Mouse (Mus musculus) kidney, embryonic 14.5 days (tissue): ENCODE measurements at regions not wholly inside any gene's neighbourhood (a gene's known extent, or its start where the extent isn't known, plus 50 kb on each side); places are given as distances from the start of the nearest gene placed in this dataset.
A peak's percentile ranks its signal among the peaks of the same experiment; 100 is the strongest.
"Not testable (repeated sequence)": the region's sequence is repeated elsewhere in the genome, so short reads cannot be mapped to it uniquely, and the experiment has no call there.

Experiments
- ATAC-seq: fragments of 200-750 bp; cut with Nextera tagmentation; 2 replicates; pipeline ENCODE4 v1.8.0; 2017; ENCODE audit warnings: moderate number of reproducible peaks, mild to moderate bottlenecking, moderate TSS enrichment, moderate library complexity; ENCODE audit not compliant: low FRiP score, low TSS enrichment
- H3K27ac ChIP-seq: fragments of 300-500 bp; sonication (generic); 2 replicates; pipeline ENCODE4 v1.5.1; 2014; ENCODE audit warnings: low read depth, mild to moderate bottlenecking, low read length, moderate library complexity, mixed read lengths
- H3K27me3 ChIP-seq: fragments of 300-500 bp; sonication (generic); 2 replicates; pipeline ENCODE4 v1.6.1; 2014; ENCODE audit warnings: mild to moderate bottlenecking, low read length; ENCODE audit not compliant: control insufficient read depth, insufficient read depth
- H3K36me3 ChIP-seq: fragments of 300-500 bp; sonication (generic); 2 replicates; pipeline ENCODE4 v1.6.1; 2014; ENCODE audit warnings: low read length, mixed read lengths; ENCODE audit not compliant: control insufficient read depth, insufficient read depth
- H3K4me1 ChIP-seq: fragments of 300-500 bp; sonication (generic); 2 replicates; pipeline ENCODE4 v1.6.1; 2014; ENCODE audit warnings: low read length, mixed read lengths; ENCODE audit not compliant: control insufficient read depth, insufficient read depth
- H3K4me2 ChIP-seq: fragments of 300-500 bp; sonication (generic); replicated peaks from 2 replicates; pipeline ENCODE4 v1.6.1; 2014; ENCODE audit warnings: low read depth, mild to moderate bottlenecking, low read length
- H3K4me3 ChIP-seq: fragments of 300-500 bp; sonication (generic); 2 replicates; pipeline ENCODE4 v1.5.1; 2014; ENCODE audit warnings: mild to moderate bottlenecking, low read length
- H3K9ac ChIP-seq: fragments of 300-500 bp; sonication (generic); 2 replicates; pipeline ENCODE4 v1.6.1; 2014; ENCODE audit warnings: low read depth, mild to moderate bottlenecking, low read length, moderate library complexity
- H3K9me3 ChIP-seq: fragments of 300-500 bp; sonication (generic); 2 replicates; pipeline ENCODE4 v1.6.1; 2016; ENCODE audit warnings: low read length; ENCODE audit not compliant: control insufficient read depth
- WGBS: fragments of 180-500 bp; shearing (Covaris S2); extraction: QIAGEN DNeasy Blood & Tissue Kit; methylation state at CpG from one replicate; pipeline ENCODE4 v1.1.7; 2014; 5-methylcytosine and 5-hydroxymethylcytosine counted together

DNA sequence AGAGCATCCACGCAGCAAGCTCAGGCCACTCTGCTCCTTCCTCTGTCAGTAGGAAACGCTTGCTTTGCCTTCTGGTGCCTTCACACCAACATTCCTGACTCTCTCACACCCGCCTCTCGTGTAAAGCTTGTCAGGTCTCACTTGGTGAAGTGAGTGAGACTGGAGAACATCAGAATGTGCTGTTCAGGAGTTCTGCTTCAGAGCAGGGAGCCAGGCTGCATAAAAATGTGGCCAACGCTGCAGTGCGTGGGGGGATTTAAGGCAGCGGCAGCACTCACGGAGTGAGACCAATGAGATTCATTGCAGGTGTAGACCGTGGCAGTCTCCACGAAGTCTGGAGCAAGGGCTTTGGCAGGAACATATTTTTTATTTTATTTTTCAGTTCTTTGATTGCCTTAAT lies 121.0 kb upstream of the Mpdz start:
- ATAC-seq: peak; percentile 52; the same call in 1 of the 2 replicates
- Histone ChIP-seq H3K9me3 (no peaks in the 10 kb centered on the region), H3K9ac (no peak overlapping the region), H3K4me3 (no peak overlapping the region), H3K27me3 (peaks cover 3% of the 10 kb centered on the region), H3K4me2 (no peak overlapping the region), H3K36me3 (no peaks in the 10 kb centered on the region), H3K4me1 (peaks cover 6% of the 10 kb centered on the region; the same call in 1 of the 2 replicates), H3K27ac (no peak overlapping the region)
- 23% methylated on average over 10 of the region's 10 CpGs for WGBS

DNA sequence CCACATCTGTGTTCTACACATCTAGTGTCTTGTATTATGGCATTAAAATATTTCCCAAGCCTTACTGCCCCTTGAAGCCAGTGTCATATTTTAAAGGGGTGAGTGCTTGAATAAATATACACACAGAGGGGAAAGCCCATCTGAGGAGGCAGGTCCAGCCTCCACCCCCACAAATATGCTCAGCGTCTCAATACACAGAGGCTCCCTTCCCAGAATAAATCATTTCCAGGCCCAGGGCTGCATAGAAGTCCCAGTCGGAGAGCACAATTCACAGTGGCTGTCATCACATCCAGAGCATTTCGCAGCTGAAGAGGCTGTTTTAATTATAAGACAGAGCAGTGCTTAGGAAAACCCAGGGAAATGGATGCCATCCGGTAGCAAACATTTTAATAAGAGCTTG lies 118.8 kb upstream of the Mpdz start:
- WGBS: 26% methylated on average over 4 of the region's 4 CpGs
- Histone ChIP-seq H3K36me3 (no peaks in the 10 kb centered on the region), H3K9ac (no peak overlapping the region), H3K27ac (no peak overlapping the region), H3K4me3 (no peak overlapping the region), H3K27me3 (peaks cover under 1% of the 10 kb centered on the region; the same call in 1 of the 2 replicates), H3K4me2 (no peak overlapping the region), H3K4me1 (peaks cover 5% of the 10 kb centered on the region; the same call in 1 of the 2 replicates), H3K9me3 (no peaks in the 10 kb centered on the region)
- ATAC-seq: peak; percentile 78; the same call in 1 of the 2 replicates

DNA sequence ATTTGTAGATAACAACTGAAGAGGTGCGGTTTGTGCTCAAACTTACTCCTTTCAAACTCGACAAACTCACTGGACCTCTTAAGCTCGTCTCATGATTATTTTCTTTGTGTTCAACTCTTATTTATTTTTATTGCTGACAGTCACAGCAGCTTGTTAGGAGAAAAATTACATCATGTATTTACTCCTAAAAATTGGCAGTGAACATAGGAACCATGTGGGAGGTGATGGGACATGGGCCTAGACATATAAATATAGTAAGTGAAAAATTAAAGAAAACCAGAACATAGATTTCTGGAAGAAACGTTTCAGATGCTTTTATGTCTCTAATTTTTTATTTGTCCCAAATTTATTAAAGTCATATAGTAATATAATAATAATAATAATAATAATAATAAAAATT lies 108.2 kb upstream of the Mpdz start:
- Histone ChIP-seq H3K9me3 (no peaks in the 10 kb centered on the region), H3K36me3 (no peaks in the 10 kb centered on the region), H3K27me3 (no peaks in the 10 kb centered on the region), H3K4me2 (no peak overlapping the region), H3K9ac (no peak overlapping the region), H3K4me3 (no peak overlapping the region), H3K27ac (no peak overlapping the region), H3K4me1 (no peaks in the 10 kb centered on the region)
- ATAC-seq: no peak
- WGBS: 64% methylated on average over 4 of the region's 4 CpGs

DNA sequence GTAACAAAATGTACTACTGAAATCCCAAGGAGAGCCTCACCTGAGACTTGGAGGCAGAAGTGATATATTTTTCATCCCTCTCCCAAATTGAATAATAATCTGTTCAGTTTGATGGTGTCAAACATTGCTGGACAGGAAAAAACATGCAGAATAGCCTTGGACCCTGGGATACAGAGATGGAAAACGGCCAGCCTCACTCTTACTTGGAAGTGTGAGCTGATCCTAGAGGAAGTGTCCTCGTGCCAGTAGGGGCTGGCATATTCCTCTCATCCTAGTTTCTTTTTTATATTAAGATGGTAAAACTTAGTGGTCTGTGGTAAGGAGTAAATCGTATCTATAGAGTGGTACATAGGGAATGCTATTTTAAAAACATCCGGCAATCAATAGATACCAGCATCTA lies 107.6 kb upstream of the Mpdz start:
- no peaks in the 10 kb centered on the region for H3K9me3 ChIP-seq
- no peaks in the 10 kb centered on the region for H3K27me3 ChIP-seq
- 78% methylated on average over 4 of the region's 4 CpGs for WGBS
- no peaks in the 10 kb centered on the region for H3K36me3 ChIP-seq
- no peak overlapping the region for H3K9ac ChIP-seq
- no peak overlapping the region for H3K27ac ChIP-seq
- ATAC-seq: no peak
- no peak overlapping the region for H3K4me2 ChIP-seq
- H3K4me1 ChIP-seq: no peaks in the 10 kb centered on the region
- H3K4me3 ChIP-seq: no peak overlapping the region

DNA sequence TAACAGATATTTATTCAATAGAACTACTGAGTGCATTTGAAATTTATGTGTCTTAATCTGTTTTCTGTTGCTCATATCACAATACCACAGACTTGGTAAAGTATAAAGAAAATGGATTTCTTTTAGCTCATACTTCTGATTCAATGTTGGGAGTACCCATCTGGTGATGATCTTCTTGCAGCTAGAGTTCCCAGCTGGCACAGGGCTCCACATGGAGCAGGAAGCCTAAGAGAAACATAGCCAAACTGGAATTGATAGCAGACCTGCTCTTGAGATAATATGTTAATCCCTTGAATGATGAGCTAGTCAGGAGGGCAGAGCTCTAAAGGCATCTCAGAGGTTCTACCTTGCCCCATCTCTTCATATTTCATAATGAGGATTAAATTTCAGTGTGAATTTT lies 97.9 kb upstream of the Mpdz start:
- no peak overlapping the region for H3K4me3 ChIP-seq
- H3K4me1 ChIP-seq: no peaks in the 10 kb centered on the region
- no peak overlapping the region for H3K9ac ChIP-seq
- no peaks in the 10 kb centered on the region for H3K36me3 ChIP-seq
- no peak for ATAC-seq
- no peaks in the 10 kb centered on the region for H3K9me3 ChIP-seq
- no peak overlapping the region for H3K27ac ChIP-seq
- H3K4me2 ChIP-seq: no peak overlapping the region
- H3K27me3 ChIP-seq: no peaks in the 10 kb centered on the region

DNA sequence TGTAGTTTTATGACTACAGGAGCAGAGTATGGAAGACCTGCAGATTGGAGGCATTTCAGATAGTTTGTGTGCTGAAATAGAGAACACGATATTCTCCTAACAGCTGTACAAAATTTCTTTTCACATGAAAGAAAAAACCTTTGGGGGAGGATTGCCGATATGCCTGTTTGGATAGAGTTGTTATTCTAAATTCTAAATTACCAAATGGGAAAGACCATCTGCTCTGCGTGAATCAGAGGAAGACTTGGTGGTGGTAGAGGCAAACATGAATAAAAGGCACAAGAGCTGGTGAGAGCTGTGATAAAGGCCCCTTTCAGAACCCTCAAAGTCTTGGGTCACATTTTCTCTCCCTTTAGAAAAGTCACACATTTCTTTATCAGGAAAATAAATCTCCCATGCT lies 96.9 kb upstream of the Mpdz start:
- no peak for ATAC-seq
- Histone ChIP-seq H3K9ac (no peak overlapping the region), H3K27me3 (no peaks in the 10 kb centered on the region), H3K4me2 (no peak overlapping the region), H3K4me1 (0 out of 2 replicates have a peak, but pooled peaks cover 4% of the 10 kb centered on the region), H3K27ac (no peak overlapping the region), H3K4me3 (no peak overlapping the region), H3K36me3 (no peaks in the 10 kb centered on the region), H3K9me3 (no peaks in the 10 kb centered on the region)
- 31% methylated on average over 3 of the region's 3 CpGs for WGBS

DNA sequence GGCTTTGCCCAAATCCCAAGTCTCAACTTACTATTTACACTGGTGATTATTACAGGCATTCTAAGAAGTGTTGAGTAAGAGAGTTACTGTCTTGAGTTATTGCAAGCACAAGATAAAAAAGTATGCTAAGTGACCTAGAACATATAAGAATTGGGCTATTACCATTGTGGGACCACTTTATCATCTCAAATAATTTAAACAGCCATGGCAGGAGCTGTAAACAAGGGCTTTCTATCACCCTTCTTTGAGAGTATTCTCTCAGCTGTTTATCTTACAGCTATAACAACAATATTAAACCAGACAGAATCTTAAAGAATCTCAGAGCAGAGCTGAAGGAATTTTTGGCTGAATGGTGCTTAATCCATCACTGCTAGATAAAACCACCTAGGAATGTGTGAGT lies 94.2 kb upstream of the Mpdz start:
- ATAC-seq: peak; percentile 28; the same call in 1 of the 2 replicates
- no peaks in the 10 kb centered on the region for H3K27me3 ChIP-seq

DNA sequence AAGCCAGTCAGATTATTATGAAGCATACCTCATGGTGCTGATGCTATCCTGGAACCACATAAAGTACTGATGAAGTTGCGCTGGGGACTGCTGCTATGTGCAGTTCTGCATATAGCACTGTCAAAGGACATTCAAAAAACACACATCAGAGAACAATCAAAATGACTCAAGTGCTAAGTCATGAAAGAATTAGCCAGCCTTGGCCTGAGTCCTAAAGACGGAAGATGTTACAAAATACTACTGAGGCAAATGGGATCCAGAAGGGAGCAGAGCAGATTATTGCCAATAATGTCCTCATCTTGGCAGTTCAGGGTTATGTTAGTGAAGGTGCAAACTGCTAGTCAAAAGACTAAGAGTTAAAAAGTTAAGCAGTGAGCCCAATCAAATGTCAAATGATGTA lies 87.9 kb upstream of the Mpdz start:
- ATAC-seq: no peak
- no peaks in the 10 kb centered on the region for H3K36me3 ChIP-seq
- no peak overlapping the region for H3K27ac ChIP-seq
- H3K4me2 ChIP-seq: no peak overlapping the region
- 0 out of 2 replicates have a peak, but pooled peaks cover 4% of the 10 kb centered on the region for H3K4me1 ChIP-seq
- no peaks in the 10 kb centered on the region for H3K27me3 ChIP-seq
- H3K4me3 ChIP-seq: no peak overlapping the region
- H3K9ac ChIP-seq: no peak overlapping the region
- WGBS: 95% methylated on average over 2 of the region's 2 CpGs
- H3K9me3 ChIP-seq: no peaks in the 10 kb centered on the region

More for the DNA sequence above, 94.2 kb upstream of the Mpdz start:
- H3K9me3 ChIP-seq: no peaks in the 10 kb centered on the region
- H3K4me1 ChIP-seq: 0 out of 2 replicates have a peak, but pooled peaks cover 4% of the 10 kb centered on the region
- no peak overlapping the region for H3K4me3 ChIP-seq
- H3K36me3 ChIP-seq: no peaks in the 10 kb centered on the region
- H3K9ac ChIP-seq: no peak overlapping the region
- no peak overlapping the region for H3K27ac ChIP-seq
- H3K4me2 ChIP-seq: no peak overlapping the region

DNA sequence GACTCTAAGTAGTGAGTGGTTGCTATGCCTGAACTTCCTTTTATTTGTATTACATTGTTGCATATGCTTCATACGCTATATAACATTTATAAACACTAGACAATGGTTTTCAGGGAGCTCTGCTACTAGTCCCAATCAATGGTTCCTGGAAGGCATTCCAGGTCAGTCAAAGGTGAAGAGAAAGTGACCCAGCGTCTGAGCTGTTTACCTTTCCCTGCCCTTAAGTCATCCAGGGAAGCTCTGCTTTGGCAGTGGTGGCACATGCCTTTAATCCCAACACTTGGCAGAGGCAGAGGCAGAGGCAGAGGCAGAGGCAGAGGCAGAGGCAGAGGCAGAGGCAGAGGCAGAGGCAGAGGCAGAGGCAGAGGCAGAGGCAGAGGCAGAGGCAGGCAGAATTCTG lies 76.5 kb upstream of the Mpdz start:
- 62% methylated on average over 2 of the region's 2 CpGs for WGBS
- not testable (repeated sequence) for ATAC-seq, H3K9me3 ChIP-seq, H3K9ac ChIP-seq, H3K4me3 ChIP-seq, H3K27me3 ChIP-seq, H3K36me3 ChIP-seq, H3K27ac ChIP-seq, H3K4me1 ChIP-seq, H3K4me2 ChIP-seq

DNA sequence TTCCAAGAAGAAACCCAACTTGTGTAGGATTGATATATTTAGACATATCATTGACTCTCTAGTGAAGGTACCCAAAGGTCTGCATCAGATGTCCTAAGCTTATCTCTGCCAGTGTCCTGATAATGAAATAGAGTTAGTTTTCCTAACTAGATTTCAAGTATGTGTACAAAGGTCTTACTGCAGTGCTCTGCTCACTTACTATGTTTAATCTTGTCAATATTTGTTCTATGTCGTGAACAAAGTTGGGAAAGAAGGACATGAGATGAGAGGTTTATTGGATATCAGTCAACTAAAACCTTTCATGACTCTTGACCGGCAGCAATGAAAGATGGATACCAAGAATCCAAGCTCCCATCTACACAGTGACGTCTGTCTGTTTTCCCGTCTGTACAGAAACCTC lies 71.9 kb upstream of the Mpdz start:
- H3K4me3 ChIP-seq: no peak overlapping the region
- H3K36me3 ChIP-seq: no peaks in the 10 kb centered on the region
- no peaks in the 10 kb centered on the region for H3K27me3 ChIP-seq
- H3K4me1 ChIP-seq: no peaks in the 10 kb centered on the region
- H3K27ac ChIP-seq: no peak overlapping the region
- no peak overlapping the region for H3K9ac ChIP-seq
- H3K9me3 ChIP-seq: no peaks in the 10 kb centered on the region
- no peak for ATAC-seq
- no peak overlapping the region for H3K4me2 ChIP-seq
- WGBS: 81% methylated on average over 4 of the region's 4 CpGs
